Mouse (Mus musculus) retina, adult 2 months (tissue): ENCODE results near the gene 1700020A23Rik.
"Not testable (repeated sequence)": the region's sequence is repeated elsewhere in the genome, so short reads cannot be mapped to it uniquely, and the experiment has no call there.

ENCODE experiments used
- DNase-seq: peaks from one replicate; pipeline ENCODE4 v3.0.0-alpha.2; 2012; ENCODE audit warnings: low read depth, low spot score

The 1700020A23Rik gene

GRCm38 (mm10) chr2:130404939-130405338, at the start of gene 1700020A23Rik, which contains the start of gene Gm28372:
Gene 1700020A23Rik, plus strand, starts transcription at chr2:130405259.
Gene Gm28372, plus strand, starts transcription at chr2:130405239.
- no peak for DNase-seq

- no peak for DNase-seq
Measured at GRCm38 (mm10) chr2:130357551-130357950, 47.5 kb upstream of the 1700020A23Rik start.

- no peak for DNase-seq
Measured at GRCm38 (mm10) chr2:130358852-130359251, 46.2 kb upstream of the 1700020A23Rik start.

GRCm38 (mm10) chr2:130362511-130363026, 42.5 kb upstream of the 1700020A23Rik start:
- DNase-seq = no peak

- DNase-seq = no peak
Measured at GRCm38 (mm10) chr2:130365211-130366094, 39.6 kb upstream of the 1700020A23Rik start.

GRCm38 (mm10) chr2:130367386-130367785, 37.7 kb upstream of the 1700020A23Rik start:
- DNase-seq = no peak

- DNase-seq = not testable (repeated sequence)
Measured at GRCm38 (mm10) chr2:130373026-130373425, 32.0 kb upstream of the 1700020A23Rik start.

- DNase-seq = no peak
Measured at GRCm38 (mm10) chr2:130374951-130375350, 30.1 kb upstream of the 1700020A23Rik start.

- DNase-seq = no peak
Measured at GRCm38 (mm10) chr2:130383205-130383604, 21.9 kb upstream of the 1700020A23Rik start.

- no peak for DNase-seq
Measured at GRCm38 (mm10) chr2:130383895-130384294, 21.2 kb upstream of the 1700020A23Rik start.

GRCm38 (mm10) chr2:130386212-130386611, 18.8 kb upstream of the 1700020A23Rik start:
- no peak for DNase-seq

- DNase-seq = no peak
Measured at GRCm38 (mm10) chr2:130388796-130389195, 16.3 kb upstream of the 1700020A23Rik start.

GRCm38 (mm10) chr2:130390993-130391625, 13.9 kb upstream of the 1700020A23Rik start:
- no peak for DNase-seq

GRCm38 (mm10) chr2:130392836-130393235, 12.2 kb upstream of the 1700020A23Rik start:
- DNase-seq = no peak

GRCm38 (mm10) chr2:130395696-130396095, 9.4 kb upstream of the 1700020A23Rik start:
- no peak for DNase-seq

GRCm38 (mm10) chr2:130397186-130397985, 7.7 kb upstream of the 1700020A23Rik start, which contains the start of gene Cpxm1:
Gene Cpxm1, minus strand, starts transcription at chr2:130397574.
- DNase-seq = no peak

- DNase-seq = no peak
Measured at GRCm38 (mm10) chr2:130398091-130398490, 7.0 kb upstream of the 1700020A23Rik start.

- DNase-seq = no peak
Measured at GRCm38 (mm10) chr2:130400046-130400445, 5.0 kb upstream of the 1700020A23Rik start.

- no peak for DNase-seq
Measured at GRCm38 (mm10) chr2:130401891-130402290, 3.2 kb upstream of the 1700020A23Rik start.

GRCm38 (mm10) chr2:130406178-130406577, 1.1 kb downstream of the 1700020A23Rik start, which contains the start of gene Tmem239:
Gene Tmem239, plus strand, starts transcription at chr2:130406478.
- no peak for DNase-seq

- no peak for DNase-seq
Measured at GRCm38 (mm10) chr2:130408194-130408593, 3.1 kb downstream of the 1700020A23Rik start.
